Mouse (Mus musculus) C2C12 (cell line): ENCODE measurements at regions not wholly inside any gene's neighbourhood (a gene's known extent, or its start where the extent isn't known, plus 50 kb on each side); places are given as distances from the start of the nearest gene placed in this dataset.

Source experiments
- H3K27me3 ChIP-seq: one replicate; pipeline ENCODE4 v1.6.1; 2011; ENCODE audit not compliant: control insufficient read depth, insufficient read depth, insufficient read length
- H3K36me3 ChIP-seq: one replicate; pipeline ENCODE4 v1.6.1; 2011; ENCODE audit not compliant: control insufficient read depth, insufficient read depth
- H3K4me3 ChIP-seq: one replicate; pipeline ENCODE4 v1.5.1; 2011; ENCODE audit warnings: mild to moderate bottlenecking, control low read depth; ENCODE audit not compliant: poor library complexity, insufficient read depth, severe bottlenecking
- H3K79me2 ChIP-seq: one replicate; pipeline ENCODE4 v1.6.1; 2011; ENCODE audit not compliant: control insufficient read depth, insufficient read depth
- H3K79me3 ChIP-seq: one replicate; pipeline ENCODE4 v1.6.1; 2011; ENCODE audit warnings: low read depth, control low read depth
- H3ac ChIP-seq: one replicate; pipeline ENCODE3; 2011; ENCODE audit warnings: low read depth; ENCODE audit not compliant: control insufficient read depth, insufficient read length
- CEBPB ChIP-seq: IDR thresholded peaks from one replicate; pipeline ENCODE4 v1.6.1; 2011; ENCODE audit warnings: low read depth, mild to moderate bottlenecking, control low read depth, moderate library complexity
- CTCF ChIP-seq: IDR thresholded peaks from one replicate; pipeline ENCODE4 v1.5.1; 2011; ENCODE audit not compliant: control insufficient read depth, insufficient read depth, insufficient read length
- FOSL1 ChIP-seq: IDR thresholded peaks from one replicate; pipeline ENCODE4 v1.8.0; 2011; ENCODE audit warnings: mild to moderate bottlenecking, low read length; ENCODE audit not compliant: poor library complexity, insufficient read depth, severe bottlenecking
- MAX ChIP-seq: IDR thresholded peaks from one replicate; pipeline ENCODE4 v1.6.1; 2011; ENCODE audit warnings: mild to moderate bottlenecking, control low read depth
- MYOD1 ChIP-seq: IDR thresholded peaks from one replicate; pipeline ENCODE4 v1.6.1; 2011; ENCODE audit warnings: low read depth; ENCODE audit not compliant: control insufficient read depth, insufficient read length
- MYOG ChIP-seq: IDR thresholded peaks from one replicate; pipeline ENCODE4 v1.6.1; 2011; ENCODE audit not compliant: control insufficient read depth, insufficient read length; ENCODE audit errors: extremely low read depth
- USF1 ChIP-seq: IDR thresholded peaks from one replicate; pipeline ENCODE4 v1.6.1; 2011; ENCODE audit warnings: low read depth, mild to moderate bottlenecking, control low read depth, moderate library complexity

- no peaks in the 10 kb centered on the region for H3K36me3 ChIP-seq
- no peak overlapping the region for H3ac ChIP-seq
- H3K79me3 ChIP-seq = no peaks in the 10 kb centered on the region
- no peak overlapping the region for H3K4me3 ChIP-seq
- H3K79me2 ChIP-seq = no peaks in the 10 kb centered on the region
- no peak for TF ChIP-seq MAX
- no peak for TF ChIP-seq MYOD1
- no peak for TF ChIP-seq FOSL1
- no peak for TF ChIP-seq USF1
- no peak for TF ChIP-seq MYOG
- H3K27me3 ChIP-seq = no peaks in the 10 kb centered on the region
Measured at GRCm38 (mm10) chr6:117448652-117449051, 280.3 kb downstream of the Cxcl12 start.

GRCm38 (mm10) chr6:117451001-117451400 is 282.7 kb downstream of the Cxcl12 start:
- Histone ChIP-seq H3K79me3 (no peaks in the 10 kb centered on the region), H3K4me3 (no peak overlapping the region), H3K27me3 (no peaks in the 10 kb centered on the region), H3K36me3 (no peaks in the 10 kb centered on the region), H3ac (no peak overlapping the region), H3K79me2 (no peaks in the 10 kb centered on the region)
- no peak for TF ChIP-seq USF1
- TF ChIP-seq MYOG = no peak
- TF ChIP-seq MAX = no peak
- no peak for TF ChIP-seq FOSL1
- TF ChIP-seq MYOD1 = no peak
- no peak for TF ChIP-seq CEBPB
- TF ChIP-seq CTCF = no peak

- Histone ChIP-seq H3K79me3 (no peaks in the 10 kb centered on the region), H3K27me3 (no peaks in the 10 kb centered on the region)
- no peak for TF ChIP-seq MYOD1
- TF ChIP-seq MAX = no peak
- no peak for TF ChIP-seq CTCF
- no peak for TF ChIP-seq MYOG
- no peak for TF ChIP-seq FOSL1
- no peak for TF ChIP-seq USF1
- TF ChIP-seq CEBPB = no peak
Measured at GRCm38 (mm10) chr6:117460193-117460592, 291.9 kb downstream of the Cxcl12 start.

GRCm38 (mm10) chr6:117465165-117465564 is 296.8 kb downstream of the Cxcl12 start:
- Histone ChIP-seq H3K79me2 (no peaks in the 10 kb centered on the region), H3K4me3 (no peak overlapping the region)
- TF ChIP-seq USF1 (no peak), CEBPB (no peak), MYOD1 (no peak), MAX (no peak), FOSL1 (no peak), CTCF (no peak), MYOG (no peak)

More at GRCm38 (mm10) chr6:117460193-117460592, 291.9 kb downstream of the Cxcl12 start:
- Histone ChIP-seq H3ac (no peak overlapping the region), H3K36me3 (no peaks in the 10 kb centered on the region), H3K4me3 (no peak overlapping the region), H3K79me2 (no peaks in the 10 kb centered on the region)

GRCm38 (mm10) chr6:117465606-117466174 is 297.4 kb downstream of the Cxcl12 start:
- H3K79me3 ChIP-seq = no peaks in the 10 kb centered on the region
- H3K36me3 ChIP-seq = no peaks in the 10 kb centered on the region
- no peaks in the 10 kb centered on the region for H3K27me3 ChIP-seq
- no peaks in the 10 kb centered on the region for H3K79me2 ChIP-seq
- no peak overlapping the region for H3K4me3 ChIP-seq
- H3ac ChIP-seq = no peak overlapping the region
- no peak for TF ChIP-seq CEBPB
- TF ChIP-seq CTCF = no peak
- TF ChIP-seq MYOG = no peak
- TF ChIP-seq MYOD1 = no peak
- TF ChIP-seq MAX = no peak
- no peak for TF ChIP-seq USF1
- TF ChIP-seq FOSL1 = no peak

More at GRCm38 (mm10) chr6:117465165-117465564, 296.8 kb downstream of the Cxcl12 start:
- Histone ChIP-seq H3K79me3 (no peaks in the 10 kb centered on the region), H3K36me3 (no peaks in the 10 kb centered on the region), H3K27me3 (no peaks in the 10 kb centered on the region), H3ac (no peak overlapping the region)

- Histone ChIP-seq H3ac (no peak overlapping the region), H3K4me3 (no peak overlapping the region), H3K36me3 (no peaks in the 10 kb centered on the region), H3K79me3 (no peaks in the 10 kb centered on the region), H3K27me3 (no peaks in the 10 kb centered on the region), H3K79me2 (no peaks in the 10 kb centered on the region)
- TF ChIP-seq CEBPB (no peak), FOSL1 (no peak), USF1 (no peak), MYOG (no peak), MAX (no peak), MYOD1 (no peak), CTCF (no peak)
Measured at GRCm38 (mm10) chr6:117479376-117479775, 311.0 kb downstream of the Cxcl12 start.
